Mouse (Mus musculus): ENCODE data around the gene Dctn3. TPM values are rescaled to one million over a fixed set of nuclear protein-coding genes. Genes with fewer than 3 reads are reported as not detected.
"Not testable (repeated sequence)": the region's sequence is repeated elsewhere in the genome, so short reads cannot be mapped to it uniquely, and the experiment has no call there.

Gene Dctn3
- polyA plus RNA-seq, 1 experiment from 2014 or later: 150 TPM

GRCm38 (mm10) chr4:41685882-41686492 is 37.0 kb downstream of the Dctn3 start:
- peak overlapping the region; percentile 82 for H3K27ac ChIP-seq (replicated peaks)
- DNase-seq (ENCODE audit: low spot score): peak; percentile 85

DNA sequence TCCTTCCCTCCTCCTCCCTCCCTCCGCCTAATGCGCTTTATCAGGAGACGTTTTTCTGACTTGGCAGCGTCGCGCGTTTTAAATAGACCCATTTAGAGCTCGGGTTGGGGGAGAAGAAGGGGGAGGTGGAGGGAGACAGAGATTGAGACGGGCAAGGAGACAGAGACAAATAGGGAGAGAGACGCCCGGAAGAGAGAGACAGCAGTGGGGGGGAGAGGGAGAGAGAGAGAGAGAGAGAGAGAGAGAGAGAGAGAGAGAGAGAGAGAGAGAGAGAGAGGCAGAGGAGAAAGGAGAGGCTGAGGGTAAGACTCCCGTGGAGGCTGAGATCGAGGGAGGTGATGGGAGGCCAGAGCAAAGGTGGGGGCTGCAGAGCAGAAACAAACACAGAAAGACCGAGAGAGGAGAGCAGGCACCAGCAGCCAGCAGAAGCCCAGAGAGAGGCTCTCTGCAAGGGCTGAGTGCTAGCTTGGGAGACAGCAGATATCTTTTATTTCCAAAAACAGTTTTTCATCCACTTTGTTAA is 38.0 kb downstream of the Dctn3 start:
- DNase-seq (ENCODE audit: low spot score): peak; percentile 52
- WGBS: under 1% methylated on average over 12 of the region's 14 CpGs

More at GRCm38 (mm10) chr4:41685882-41686492, 37.0 kb downstream of the Dctn3 start:
- H3K9me3 ChIP-seq (replicated peaks); H3K27me3 ChIP-seq (ENCODE audit: low read depth, poor library complexity, severe bottlenecking): not testable (repeated sequence)
- Histone ChIP-seq H3K4me1 (peaks cover 63% of the 10 kb centered on the region), H3K4me3 (peak overlapping the region; percentile 14; the same call in 1 of the 2 replicates), H3K36me3 (peaks cover 23% of the 10 kb centered on the region)
- 17% methylated on average over 10 of the region's 10 CpGs for WGBS

DNA sequence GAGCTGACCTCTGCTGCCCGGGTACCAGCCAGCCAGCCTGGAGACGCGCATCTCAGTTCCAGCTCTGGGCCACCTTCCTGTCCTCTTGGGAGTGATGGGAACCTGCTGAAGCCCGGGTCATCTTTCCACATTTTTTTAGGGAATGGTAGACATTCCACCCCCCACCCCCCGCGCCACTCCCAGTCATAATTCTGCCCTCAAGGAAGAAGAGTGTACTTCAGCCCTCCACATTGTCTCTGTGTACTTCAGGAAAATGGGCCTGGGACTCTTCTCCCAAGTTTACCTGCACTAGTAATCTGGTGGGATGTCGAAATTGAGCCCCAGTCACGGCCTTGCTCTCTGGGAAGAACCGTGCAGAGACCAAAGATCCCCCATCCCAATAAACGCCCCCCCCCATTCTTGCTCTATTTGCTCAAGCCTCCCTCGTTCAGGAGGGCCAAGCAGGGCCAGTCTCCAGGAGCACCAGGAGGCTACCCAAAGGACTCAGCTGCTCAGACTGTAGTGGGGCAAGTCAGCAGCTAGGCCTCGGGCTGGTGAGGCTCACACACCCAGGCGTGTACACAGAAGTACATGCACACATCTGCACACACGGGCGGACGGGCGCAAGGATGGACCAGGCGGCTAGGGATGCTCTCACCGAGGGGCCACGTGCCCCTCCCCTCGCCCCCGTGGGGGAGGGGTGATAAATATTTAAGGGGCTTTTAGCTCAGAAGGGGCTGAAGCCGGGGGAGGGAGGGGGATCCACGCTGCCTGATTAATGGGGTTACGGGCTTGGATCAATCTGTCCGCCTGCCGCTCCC is 38.6 kb downstream of the Dctn3 start:
- H3K27ac ChIP-seq (replicated peaks): peak overlapping the region; percentile 89
- not testable (repeated sequence) for H3K27me3 ChIP-seq (ENCODE audit: low read depth, poor library complexity, severe bottlenecking); H3K9me3 ChIP-seq (replicated peaks)
- under 1% methylated on average over 22 of the region's 27 CpGs for WGBS
- peak overlapping the region; percentile 41 for H3K4me3 ChIP-seq
- peaks cover 78% of the 10 kb centered on the region for H3K4me1 ChIP-seq
- peak; percentile 78 for DNase-seq (ENCODE audit: low spot score)
- H3K36me3 ChIP-seq: peaks cover 38% of the 10 kb centered on the region

More for the DNA sequence above, 38.0 kb downstream of the Dctn3 start:
- peak overlapping the region; percentile 89 for H3K27ac ChIP-seq (replicated peaks)
- peak overlapping the region; percentile 33; the same call in 1 of the 2 replicates for H3K4me3 ChIP-seq
- peaks cover 31% of the 10 kb centered on the region for H3K36me3 ChIP-seq
- not testable (repeated sequence) for H3K9me3 ChIP-seq (replicated peaks); H3K27me3 ChIP-seq (ENCODE audit: low read depth, poor library complexity, severe bottlenecking)
- peaks cover 72% of the 10 kb centered on the region for H3K4me1 ChIP-seq

DNA sequence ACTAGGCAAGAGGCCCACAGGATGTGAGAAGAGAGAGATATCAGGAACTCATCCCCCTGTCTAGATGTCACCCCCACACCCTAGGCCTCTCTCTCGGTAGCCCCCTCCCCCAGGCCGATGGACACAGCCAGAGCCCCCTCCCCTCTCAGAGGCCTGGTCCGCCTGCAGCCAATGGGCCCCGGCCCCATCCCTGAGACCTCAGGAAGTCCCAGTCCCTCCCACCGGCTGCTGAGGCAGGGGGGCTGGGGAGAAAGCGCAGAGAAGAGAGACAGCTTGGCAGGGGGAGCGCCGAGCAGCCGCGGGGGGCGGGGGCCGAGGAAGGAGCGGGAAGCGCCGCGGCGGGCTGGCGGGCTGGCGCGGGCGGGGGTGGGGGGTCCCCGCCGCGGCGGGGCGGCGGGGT is 39.7 kb downstream of the Dctn3 start:
- peaks cover 48% of the 10 kb centered on the region for H3K36me3 ChIP-seq
- peak; percentile 41 for DNase-seq (ENCODE audit: low spot score)
- H3K9me3 ChIP-seq (replicated peaks); H3K27me3 ChIP-seq (ENCODE audit: low read depth, poor library complexity, severe bottlenecking): not testable (repeated sequence)
- peaks cover 79% of the 10 kb centered on the region for H3K4me1 ChIP-seq
- H3K27ac ChIP-seq (replicated peaks): peak overlapping the region; percentile 85
- WGBS: 0% methylated on average over 8 of the region's 27 CpGs
- peak overlapping the region; percentile 46 for H3K4me3 ChIP-seq

- H3K4me1 ChIP-seq: peaks cover 83% of the 10 kb centered on the region
- no peaks in the 10 kb centered on the region for H3K9me3 ChIP-seq (replicated peaks)
- WGBS: 17% methylated on average over 6 of the region's 6 CpGs
- peak overlapping the region; percentile 46 for H3K4me3 ChIP-seq
- H3K27ac ChIP-seq (replicated peaks): peak overlapping the region; percentile 85
- peaks cover 53% of the 10 kb centered on the region for H3K36me3 ChIP-seq
- peak; percentile 27 for DNase-seq (ENCODE audit: low spot score)
- no peaks in the 10 kb centered on the region for H3K27me3 ChIP-seq (ENCODE audit: low read depth, poor library complexity, severe bottlenecking)
Observed at GRCm38 (mm10) chr4:41682789-41683188, 40.2 kb downstream of the Dctn3 start.

DNA sequence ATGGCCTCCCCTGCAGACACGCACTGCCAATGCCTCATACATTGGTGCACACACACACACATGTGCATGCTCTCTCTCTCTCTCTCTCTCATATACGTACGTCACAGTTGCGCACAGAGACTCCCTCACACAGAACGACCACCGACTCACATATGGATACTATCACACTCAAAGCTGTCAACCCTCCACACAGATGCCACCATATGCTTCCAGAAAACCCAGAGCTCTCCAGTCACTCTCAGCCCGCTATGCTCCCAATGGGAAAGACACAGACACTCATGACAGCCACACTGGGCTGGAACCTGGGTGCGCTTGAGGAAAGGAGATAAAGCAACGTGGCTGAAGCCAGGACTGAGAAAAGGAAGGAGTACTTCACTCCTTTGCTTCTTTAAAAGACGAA is 41.0 kb downstream of the Dctn3 start:
- Histone ChIP-seq H3K36me3 (peaks cover 59% of the 10 kb centered on the region), H3K9me3 (replicated peaks) (no peaks in the 10 kb centered on the region), H3K4me1 (peaks cover 83% of the 10 kb centered on the region), H3K4me3 (peak overlapping the region; percentile 46; the same call in 1 of the 2 replicates), H3K27ac (replicated peaks) (peak overlapping the region; percentile 85), H3K27me3 (ENCODE audit: low read depth, poor library complexity, severe bottlenecking) (peaks cover 7% of the 10 kb centered on the region)
- DNase-seq (ENCODE audit: low spot score): no peak
- 85% methylated on average over 10 of the region's 10 CpGs for WGBS

DNA sequence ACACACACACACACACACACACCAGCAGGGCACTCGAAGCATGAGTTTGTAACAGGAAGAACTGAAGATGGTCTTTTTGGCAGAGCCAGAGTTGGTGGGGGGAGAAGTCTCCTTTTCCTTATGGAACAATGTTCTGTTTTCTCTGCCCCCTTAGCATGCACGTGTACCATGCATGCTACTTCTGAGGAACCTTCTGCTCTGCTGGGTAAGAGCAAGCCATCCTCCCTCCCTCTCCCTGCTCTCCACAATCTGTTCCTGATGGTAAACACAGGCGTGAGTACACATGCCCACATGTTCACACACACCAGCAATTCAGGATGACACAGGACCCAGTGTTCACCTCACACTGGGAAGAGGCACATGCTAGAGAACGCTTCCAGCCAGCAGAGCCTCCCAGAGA is 41.8 kb downstream of the Dctn3 start:
- Histone ChIP-seq H3K4me1 (peaks cover 83% of the 10 kb centered on the region), H3K9me3 (replicated peaks) (no peaks in the 10 kb centered on the region), H3K27ac (replicated peaks) (peak overlapping the region; percentile 58; the same call in 1 of the 2 replicates), H3K27me3 (ENCODE audit: low read depth, poor library complexity, severe bottlenecking) (peaks cover 8% of the 10 kb centered on the region), H3K36me3 (peaks cover 63% of the 10 kb centered on the region), H3K4me3 (no peak overlapping the region)
- DNase-seq (ENCODE audit: low spot score): no peak
- WGBS: 70% methylated on average over 4 of the region's 4 CpGs

DNA sequence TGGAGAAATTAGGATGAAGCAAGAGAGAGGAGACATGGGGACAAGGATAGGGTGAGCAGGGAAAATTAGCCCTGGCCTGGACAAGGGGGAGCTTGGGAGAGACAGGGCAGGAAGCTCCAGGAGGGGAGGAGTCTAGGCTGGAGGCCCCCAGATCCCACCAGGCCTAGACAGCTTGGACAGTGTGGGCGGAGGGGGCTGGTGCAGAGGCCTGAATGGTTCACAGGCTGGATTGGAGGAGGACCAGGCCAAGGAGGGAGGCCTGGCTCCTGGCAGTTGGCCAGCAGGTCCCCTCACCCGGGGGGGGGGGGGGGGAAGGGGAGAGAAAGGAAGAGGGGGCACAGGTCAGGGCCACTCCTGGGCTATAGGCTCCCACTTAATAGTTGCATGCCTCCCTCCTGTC is 43.7 kb downstream of the Dctn3 start:
- H3K9me3 ChIP-seq (replicated peaks): no peaks in the 10 kb centered on the region
- peak overlapping the region; percentile 7; the same call in 1 of the 2 replicates for H3K4me3 ChIP-seq
- H3K27ac ChIP-seq (replicated peaks): peak overlapping the region; percentile 73
- H3K27me3 ChIP-seq (ENCODE audit: low read depth, poor library complexity, severe bottlenecking): peaks cover 16% of the 10 kb centered on the region
- peaks cover 87% of the 10 kb centered on the region for H3K4me1 ChIP-seq
- WGBS: 50% methylated on average over 1 of the region's 2 CpGs
- H3K36me3 ChIP-seq: peaks cover 82% of the 10 kb centered on the region
- DNase-seq (ENCODE audit: low spot score): no peak

DNA sequence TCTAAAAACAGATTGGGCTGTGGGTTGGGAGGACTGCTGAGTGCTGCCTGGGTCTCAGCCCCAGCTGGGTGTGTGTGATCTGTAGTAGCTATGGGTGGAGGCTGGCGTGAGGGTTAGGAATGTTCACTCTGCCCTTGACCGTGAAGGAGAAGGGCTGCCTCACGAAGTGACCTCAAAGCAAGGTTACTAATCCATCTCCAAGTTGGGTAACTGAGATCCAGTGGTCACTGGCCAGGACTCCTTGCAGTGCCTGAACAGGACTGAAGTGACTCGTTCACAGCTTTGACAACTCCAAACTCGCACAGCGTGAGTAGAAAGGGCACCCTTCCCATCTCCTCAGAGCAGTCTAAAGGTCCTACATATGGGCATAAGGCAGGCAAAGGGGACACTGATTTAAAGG is 44.1 kb downstream of the Dctn3 start:
- peak overlapping the region; percentile 73 for H3K27ac ChIP-seq (replicated peaks)
- no peak for DNase-seq (ENCODE audit: low spot score)
- H3K36me3 ChIP-seq: peaks cover 87% of the 10 kb centered on the region
- H3K9me3 ChIP-seq (replicated peaks): no peaks in the 10 kb centered on the region
- peaks cover 87% of the 10 kb centered on the region for H3K4me1 ChIP-seq
- H3K27me3 ChIP-seq (ENCODE audit: low read depth, poor library complexity, severe bottlenecking): peaks cover 20% of the 10 kb centered on the region
- no peak overlapping the region for H3K4me3 ChIP-seq
- WGBS: 79% methylated on average over 6 of the region's 6 CpGs

GRCm38 (mm10) chr4:41677006-41677629 is 45.9 kb downstream of the Dctn3 start:
- no peaks in the 10 kb centered on the region for H3K9me3 ChIP-seq (replicated peaks)
- H3K36me3 ChIP-seq: peaks cover 96% of the 10 kb centered on the region
- 58% methylated on average over 12 of the region's 13 CpGs for WGBS
- H3K27me3 ChIP-seq (ENCODE audit: low read depth, poor library complexity, severe bottlenecking): peaks cover 22% of the 10 kb centered on the region
- peaks cover 93% of the 10 kb centered on the region for H3K4me1 ChIP-seq
- peak overlapping the region; percentile 73 for H3K27ac ChIP-seq (replicated peaks)
- H3K4me3 ChIP-seq: peak overlapping the region; percentile 20; the same call in 1 of the 2 replicates
- no peak for DNase-seq (ENCODE audit: low spot score)

- Histone ChIP-seq H3K4me3 (0 out of 2 replicates have a peak overlapping the region, but pooled peaks have one; percentile 20), H3K27ac (replicated peaks) (peak overlapping the region; percentile 73), H3K4me1 (peaks cover 94% of the 10 kb centered on the region), H3K36me3 (peaks cover 98% of the 10 kb centered on the region), H3K27me3 (ENCODE audit: low read depth, poor library complexity, severe bottlenecking) (peaks cover 22% of the 10 kb centered on the region), H3K9me3 (replicated peaks) (no peaks in the 10 kb centered on the region)
- 76% methylated on average over 17 of the region's 17 CpGs for WGBS
- no peak for DNase-seq (ENCODE audit: low spot score)
Observed at GRCm38 (mm10) chr4:41676248-41677005, 46.5 kb downstream of the Dctn3 start.

DNA sequence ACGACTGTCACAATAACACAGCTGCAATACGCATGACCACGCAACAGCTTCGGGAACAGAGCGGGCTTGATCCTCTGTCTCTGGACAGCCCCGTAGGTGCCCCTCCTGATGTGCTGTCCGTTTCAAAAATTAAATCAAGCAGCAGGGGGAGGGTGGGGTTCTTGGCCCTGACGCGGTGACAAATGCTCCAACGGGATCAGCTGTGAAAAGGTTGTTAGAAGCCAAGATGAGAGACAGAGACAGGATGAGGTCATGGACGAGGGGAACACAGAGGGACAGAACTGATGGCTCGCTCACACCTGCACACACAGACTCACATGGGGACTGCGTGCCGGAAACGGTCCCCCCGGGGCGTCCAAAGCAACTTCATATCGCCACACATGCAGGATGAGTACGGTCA is 49.8 kb downstream of the Dctn3 start:
- peaks cover 76% of the 10 kb centered on the region for H3K4me1 ChIP-seq
- 65% methylated on average over 19 of the region's 19 CpGs for WGBS
- H3K4me3 ChIP-seq: no peak overlapping the region
- H3K36me3 ChIP-seq: peaks cover 100% of the 10 kb centered on the region
- H3K27me3 ChIP-seq (ENCODE audit: low read depth, poor library complexity, severe bottlenecking): peaks cover 28% of the 10 kb centered on the region
- H3K27ac ChIP-seq (replicated peaks): peak overlapping the region; percentile 81
- no peaks in the 10 kb centered on the region for H3K9me3 ChIP-seq (replicated peaks)
- DNase-seq (ENCODE audit: low spot score): no peak

All from midbrain, embryonic 10.5 days (tissue).